Mouse (Mus musculus): ENCODE data around the gene C130079G13Rik. TPM values are rescaled to one million over a fixed set of nuclear protein-coding genes. Genes with fewer than 3 reads are reported as not detected.
"Not testable (repeated sequence)": the region's sequence is repeated elsewhere in the genome, so short reads cannot be mapped to it uniquely, and the experiment has no call there.

C130079G13Rik gene
- not detected in 2 replicates for polyA plus RNA-seq (2015; fragmentation: Nextera tagmentation; extraction: Ambion mirVana)

DNA sequence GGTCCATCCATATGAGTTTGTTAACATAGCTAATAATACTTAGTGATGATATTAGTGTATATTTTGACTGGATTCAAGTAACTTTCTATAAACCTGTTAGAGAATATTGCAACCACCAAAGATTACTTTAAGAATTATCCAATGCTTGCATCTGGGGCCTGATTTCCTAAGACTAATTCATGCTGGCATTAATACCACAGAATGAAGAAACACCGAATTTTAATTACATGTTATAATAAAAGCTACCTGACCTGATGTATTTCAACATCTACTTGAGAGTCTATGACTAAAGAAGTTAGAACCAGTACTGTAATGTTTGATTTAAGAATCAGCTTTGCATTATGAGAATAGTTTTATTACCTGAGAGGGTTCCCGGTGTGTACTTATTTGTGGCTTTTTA, at the start of gene C130079G13Rik:
TSS of gene C130079G13Rik (plus strand) at position 301 of the 400 bp plus-strand sequence.
- 94% methylated on average over 2 of the region's 2 CpGs for WGBS
- ATAC-seq (ENCODE audit: low FRiP score) = no peak
- Histone ChIP-seq H3K27ac (no peak within 1 kb of the TSS), H3K36me3 (no peaks in the 10 kb centered on the region), H3K27me3 (no peaks in the 10 kb centered on the region), H3K4me3 (no peak within 1 kb of the TSS), H3K4me2 (no peak within 1 kb of the TSS), H3K9ac (no peak within 1 kb of the TSS), H3K9me3 (no peaks in the 10 kb centered on the region), H3K4me1 (replicated peaks) (no peaks in the 10 kb centered on the region)

GRCm38 (mm10) chr3:59877601-59878000, 47.4 kb upstream of the C130079G13Rik start:
- not testable (repeated sequence) for H3K4me1 ChIP-seq (replicated peaks); H3K27ac ChIP-seq; H3K36me3 ChIP-seq; H3K4me2 ChIP-seq; ATAC-seq (ENCODE audit: low FRiP score); H3K27me3 ChIP-seq; H3K9ac ChIP-seq; H3K9me3 ChIP-seq; H3K4me3 ChIP-seq
- 28% methylated on average over 1 of the region's 1 CpGs for WGBS

GRCm38 (mm10) chr3:59879801-59880554, 45.0 kb upstream of the C130079G13Rik start:
- not testable (repeated sequence) for H3K4me3 ChIP-seq; H3K9ac ChIP-seq; H3K9me3 ChIP-seq; H3K27me3 ChIP-seq; H3K27ac ChIP-seq; ATAC-seq (ENCODE audit: low FRiP score); H3K36me3 ChIP-seq; H3K4me2 ChIP-seq; H3K4me1 ChIP-seq (replicated peaks)
- 76% methylated on average over 7 of the region's 7 CpGs for WGBS

DNA sequence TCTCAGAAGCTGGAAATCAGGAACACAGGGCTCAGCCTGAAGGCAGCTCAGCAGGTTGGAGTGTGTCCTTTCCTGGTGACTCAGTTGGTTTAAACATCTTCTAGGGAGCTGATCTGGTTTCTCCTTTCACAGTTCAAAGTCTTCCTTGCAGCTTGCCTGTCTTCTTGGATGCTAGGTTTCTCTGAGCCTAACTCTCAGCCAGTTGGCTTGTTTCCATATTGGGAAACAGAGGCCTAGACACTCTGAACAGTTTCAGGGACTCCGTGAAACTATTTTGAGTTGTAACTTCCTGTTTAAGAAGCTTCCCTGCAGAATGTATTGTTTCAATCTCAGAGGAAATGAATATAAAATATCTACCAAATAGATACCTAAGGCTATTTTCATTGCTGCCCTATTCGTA, 31.7 kb upstream of the C130079G13Rik start:
- WGBS = 87% methylated on average over 2 of the region's 2 CpGs

GRCm38 (mm10) chr3:59934621-59935020, 9.6 kb downstream of the C130079G13Rik start:
- WGBS = 86% methylated on average over 1 of the region's 1 CpGs

More for the DNA sequence above, 31.7 kb upstream of the C130079G13Rik start:
- no peaks in the 10 kb centered on the region for H3K9me3 ChIP-seq
- H3K27ac ChIP-seq = no peak overlapping the region
- no peak overlapping the region for H3K9ac ChIP-seq
- no peak for ATAC-seq (ENCODE audit: low FRiP score)
- no peaks in the 10 kb centered on the region for H3K36me3 ChIP-seq
- H3K4me1 ChIP-seq (replicated peaks) = no peaks in the 10 kb centered on the region
- H3K4me3 ChIP-seq = no peak overlapping the region
- no peak overlapping the region for H3K4me2 ChIP-seq
- no peaks in the 10 kb centered on the region for H3K27me3 ChIP-seq

DNA sequence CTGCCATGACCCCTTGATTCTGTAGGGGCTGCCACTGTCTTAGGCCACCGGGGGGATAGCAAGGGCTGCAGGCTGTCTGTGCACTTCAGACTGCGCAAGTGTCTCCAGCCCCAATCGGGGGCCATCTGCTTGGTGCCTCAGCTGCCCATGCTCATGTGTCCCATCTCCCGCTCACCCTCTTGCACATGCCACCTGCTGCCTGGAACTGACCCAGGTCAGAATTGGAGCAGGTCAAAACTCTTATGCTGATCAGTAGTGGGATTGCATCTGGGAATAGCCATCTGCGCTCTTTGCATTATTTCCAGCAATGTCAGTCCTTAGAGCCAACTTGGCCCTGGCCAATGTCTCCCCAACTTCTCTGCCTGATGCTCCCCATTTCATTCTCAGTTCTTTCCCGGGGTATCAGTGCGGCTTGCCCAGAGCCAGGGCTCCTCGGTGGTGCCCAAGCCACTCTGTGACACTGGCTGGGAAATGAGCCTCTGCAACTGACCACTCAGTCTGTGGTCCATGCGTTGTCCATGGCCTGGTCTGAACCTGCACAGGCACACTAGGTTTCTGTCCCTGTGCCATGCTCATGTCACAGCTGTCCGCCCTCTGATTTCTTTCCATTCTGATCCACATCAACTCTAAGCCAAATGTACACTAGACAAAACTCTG, 22.4 kb downstream of the C130079G13Rik start:
- H3K27me3 ChIP-seq = no peaks in the 10 kb centered on the region
- ATAC-seq (ENCODE audit: low FRiP score) = no peak
- WGBS = 92% methylated on average over 10 of the region's 10 CpGs
- no peak overlapping the region for H3K9ac ChIP-seq
- no peak overlapping the region for H3K4me3 ChIP-seq
- H3K4me1 ChIP-seq (replicated peaks) = no peaks in the 10 kb centered on the region
- no peak overlapping the region for H3K4me2 ChIP-seq
- H3K36me3 ChIP-seq = no peaks in the 10 kb centered on the region
- H3K27ac ChIP-seq = no peak overlapping the region
- H3K9me3 ChIP-seq = no peaks in the 10 kb centered on the region

More at GRCm38 (mm10) chr3:59934621-59935020, 9.6 kb downstream of the C130079G13Rik start:
- H3K4me3 ChIP-seq = no peak overlapping the region
- no peak overlapping the region for H3K9ac ChIP-seq
- no peaks in the 10 kb centered on the region for H3K9me3 ChIP-seq
- H3K4me2 ChIP-seq = no peak overlapping the region
- no peak overlapping the region for H3K27ac ChIP-seq
- H3K36me3 ChIP-seq = no peaks in the 10 kb centered on the region
- no peaks in the 10 kb centered on the region for H3K27me3 ChIP-seq
- H3K4me1 ChIP-seq (replicated peaks) = no peaks in the 10 kb centered on the region
- ATAC-seq (ENCODE audit: low FRiP score) = no peak

GRCm38 (mm10) chr3:59970891-59971290, 45.9 kb downstream of the C130079G13Rik start:
- no peaks in the 10 kb centered on the region for H3K27me3 ChIP-seq
- no peak overlapping the region for H3K27ac ChIP-seq
- no peaks in the 10 kb centered on the region for H3K4me1 ChIP-seq (replicated peaks)
- H3K36me3 ChIP-seq = no peaks in the 10 kb centered on the region
- no peak overlapping the region for H3K4me3 ChIP-seq
- H3K4me2 ChIP-seq = no peak overlapping the region
- H3K9me3 ChIP-seq = no peaks in the 10 kb centered on the region
- no peak for ATAC-seq (ENCODE audit: low FRiP score)
- 86% methylated on average over 5 of the region's 5 CpGs for WGBS
- H3K9ac ChIP-seq = no peak overlapping the region

- no peaks in the 10 kb centered on the region for H3K36me3 ChIP-seq
- H3K27ac ChIP-seq = no peak overlapping the region
- H3K4me2 ChIP-seq = no peak overlapping the region
- H3K27me3 ChIP-seq = no peaks in the 10 kb centered on the region
- no peak overlapping the region for H3K4me3 ChIP-seq
- no peaks in the 10 kb centered on the region for H3K4me1 ChIP-seq (replicated peaks)
- H3K9me3 ChIP-seq = no peaks in the 10 kb centered on the region
- no peak overlapping the region for H3K9ac ChIP-seq
- ATAC-seq (ENCODE audit: low FRiP score) = no peak
Observed at GRCm38 (mm10) chr3:59974591-59974990, 49.6 kb downstream of the C130079G13Rik start.

Other genes with a start within 250 kb of the C130079G13Rik start
- not detected in 2 replicates for gene Gm5538, start 195.4 kb upstream of the C130079G13Rik start, polyA plus RNA-seq (2015; fragmentation: Nextera tagmentation; extraction: Ambion mirVana)
- not detected in 2 replicates for gene Gm8298, start 64.2 kb upstream of the C130079G13Rik start, polyA plus RNA-seq (2015; fragmentation: Nextera tagmentation; extraction: Ambion mirVana)
- gene Aadacl2, start 81.5 kb downstream of the C130079G13Rik start, polyA plus RNA-seq (2015; fragmentation: Nextera tagmentation; extraction: Ambion mirVana) = not detected in 2 replicates
- not detected in 2 replicates for gene Aadac, start 100.5 kb downstream of the C130079G13Rik start, polyA plus RNA-seq (2015; fragmentation: Nextera tagmentation; extraction: Ambion mirVana)
- 0.16 TPM in 1 of 2 replicates, not detected in the other for gene Sucnr1, start 156.7 kb downstream of the C130079G13Rik start, polyA plus RNA-seq (2015; fragmentation: Nextera tagmentation; extraction: Ambion mirVana)